Mouse (Mus musculus): ENCODE measurements around the gene Olfr1432. TPM values are rescaled to one million over a fixed set of nuclear protein-coding genes. Genes with fewer than 3 reads are reported as not detected.
"Not testable (repeated sequence)": the region's sequence is repeated elsewhere in the genome, so short reads cannot be mapped to it uniquely, and the experiment has no call there.

The Olfr1432 gene
- polyA plus RNA-seq (2015; fragmentation: Nextera tagmentation; extraction: Ambion mirVana), result not detected in 2 replicates

- not testable (repeated sequence) for H3K36me3 ChIP-seq; H3K4me2 ChIP-seq; H3K4me3 ChIP-seq; H3K9me3 ChIP-seq; H3K27me3 ChIP-seq; ATAC-seq (ENCODE audit: low FRiP score); H3K9ac ChIP-seq; H3K4me1 ChIP-seq (replicated peaks); H3K27ac ChIP-seq
Measured at GRCm38 (mm10) chr19:12232496-12232895, at the start of gene Olfr1432. Gene Olfr1432 (minus strand): TSS chr19:12232596.

GRCm38 (mm10) chr19:12279554-12279953 lies 47.2 kb upstream of the Olfr1432 start, which contains the start of gene Olfr1434:
Gene Olfr1434 (plus strand): TSS chr19:12279854.
- H3K9ac ChIP-seq, result no peak within 1 kb of the TSS
- no peaks in the 10 kb centered on the region for H3K9me3 ChIP-seq
- 86% methylated on average over 2 of the region's 2 CpGs for WGBS
- ATAC-seq (ENCODE audit: low FRiP score), result no peak
- H3K4me2 ChIP-seq, result no peak within 1 kb of the TSS
- H3K4me3 ChIP-seq, result no peak within 1 kb of the TSS
- no peaks in the 10 kb centered on the region for H3K36me3 ChIP-seq
- H3K27ac ChIP-seq, result no peak within 1 kb of the TSS
- H3K4me1 ChIP-seq (replicated peaks), result no peaks in the 10 kb centered on the region
- no peaks in the 10 kb centered on the region for H3K27me3 ChIP-seq

- Histone ChIP-seq H3K4me3 (no peak within 1 kb of the TSS), H3K4me2 (no peak within 1 kb of the TSS), H3K36me3 (no peaks in the 10 kb centered on the region), H3K27ac (no peak within 1 kb of the TSS), H3K9me3 (no peaks in the 10 kb centered on the region), H3K4me1 (replicated peaks) (no peaks in the 10 kb centered on the region), H3K27me3 (no peaks in the 10 kb centered on the region), H3K9ac (no peak within 1 kb of the TSS)
- ATAC-seq (ENCODE audit: low FRiP score), result no peak
- WGBS, result 74% methylated on average over 1 of the region's 1 CpGs
Measured at GRCm38 (mm10) chr19:12260732-12261131, 28.3 kb upstream of the Olfr1432 start, which contains the start of gene Olfr235. Gene Olfr235 (plus strand): TSS chr19:12261032.

- H3K4me1 ChIP-seq (replicated peaks), result no peaks in the 10 kb centered on the region
- no peaks in the 10 kb centered on the region for H3K27me3 ChIP-seq
- WGBS, result 73% methylated on average over 1 of the region's 1 CpGs
- H3K9me3 ChIP-seq, result no peaks in the 10 kb centered on the region
- no peak within 1 kb of the TSS for H3K9ac ChIP-seq
- no peak within 1 kb of the TSS for H3K4me3 ChIP-seq
- no peak within 1 kb of the TSS for H3K27ac ChIP-seq
- no peak for ATAC-seq (ENCODE audit: low FRiP score)
- no peaks in the 10 kb centered on the region for H3K36me3 ChIP-seq
- no peak within 1 kb of the TSS for H3K4me2 ChIP-seq
Measured at GRCm38 (mm10) chr19:12241559-12241958, 9.2 kb upstream of the Olfr1432 start, which contains the start of gene Olfr262. Gene Olfr262 (minus strand): TSS chr19:12241659.

- H3K4me3 ChIP-seq, result no peak within 1 kb of the TSS
- H3K36me3 ChIP-seq, result no peaks in the 10 kb centered on the region
- 87% methylated on average over 1 of the region's 1 CpGs for WGBS
- ATAC-seq (ENCODE audit: low FRiP score), result no peak
- H3K4me1 ChIP-seq (replicated peaks), result no peaks in the 10 kb centered on the region
- no peak within 1 kb of the TSS for H3K9ac ChIP-seq
- no peaks in the 10 kb centered on the region for H3K9me3 ChIP-seq
- H3K27me3 ChIP-seq, result no peaks in the 10 kb centered on the region
- no peak within 1 kb of the TSS for H3K27ac ChIP-seq
- no peak within 1 kb of the TSS for H3K4me2 ChIP-seq
Measured at GRCm38 (mm10) chr19:12200334-12200733, 32.1 kb downstream of the Olfr1432 start, which contains the start of gene Olfr1431. Gene Olfr1431 (plus strand): TSS chr19:12200634.

- WGBS, result 84% methylated on average over 4 of the region's 4 CpGs
- not testable (repeated sequence) for H3K4me1 ChIP-seq (replicated peaks); H3K9me3 ChIP-seq; ATAC-seq (ENCODE audit: low FRiP score); H3K4me3 ChIP-seq; H3K36me3 ChIP-seq; H3K27me3 ChIP-seq; H3K4me2 ChIP-seq; H3K9ac ChIP-seq; H3K27ac ChIP-seq
Measured at GRCm38 (mm10) chr19:12199076-12199475, 33.3 kb downstream of the Olfr1432 start.

Other genes starting within 250 kb of the Olfr1432 start
- not detected in 2 replicates for gene Olfr1423, start 191.3 kb downstream of the Olfr1432 start, polyA plus RNA-seq (2015; fragmentation: Nextera tagmentation; extraction: Ambion mirVana)
- gene Olfr1424, start 169.9 kb downstream of the Olfr1432 start, polyA plus RNA-seq (2015; fragmentation: Nextera tagmentation; extraction: Ambion mirVana), result not detected in 2 replicates
- gene Olfr1425, start 154.9 kb downstream of the Olfr1432 start, polyA plus RNA-seq (2015; fragmentation: Nextera tagmentation; extraction: Ambion mirVana), result not detected in 2 replicates
- gene Olfr1426, start 140.6 kb downstream of the Olfr1432 start, polyA plus RNA-seq (2015; fragmentation: Nextera tagmentation; extraction: Ambion mirVana), result not detected in 2 replicates
- gene Olfr1427, start 129.3 kb downstream of the Olfr1432 start, polyA plus RNA-seq (2015; fragmentation: Nextera tagmentation; extraction: Ambion mirVana), result not detected in 2 replicates
- not detected in 2 replicates for gene Olfr1428, start 116.7 kb downstream of the Olfr1432 start, polyA plus RNA-seq (2015; fragmentation: Nextera tagmentation; extraction: Ambion mirVana)
- not detected in 2 replicates for gene Olfr76, start 109.4 kb downstream of the Olfr1432 start, polyA plus RNA-seq (2015; fragmentation: Nextera tagmentation; extraction: Ambion mirVana)
- not detected in 2 replicates for gene Olfr1555-ps1, start 62.5 kb downstream of the Olfr1432 start, polyA plus RNA-seq (2015; fragmentation: Nextera tagmentation; extraction: Ambion mirVana)
- not detected in 2 replicates for gene Olfr1431, start 32.0 kb downstream of the Olfr1432 start, polyA plus RNA-seq (2015; fragmentation: Nextera tagmentation; extraction: Ambion mirVana)
- not detected in 2 replicates for gene Olfr262, start 9.1 kb upstream of the Olfr1432 start, polyA plus RNA-seq (2015; fragmentation: Nextera tagmentation; extraction: Ambion mirVana)
- gene Olfr235, start 28.4 kb upstream of the Olfr1432 start, polyA plus RNA-seq (2015; fragmentation: Nextera tagmentation; extraction: Ambion mirVana), result not detected in 2 replicates
- not detected in 2 replicates for gene Olfr1434, start 47.3 kb upstream of the Olfr1432 start, polyA plus RNA-seq (2015; fragmentation: Nextera tagmentation; extraction: Ambion mirVana)
- not detected in 2 replicates for gene Olfr1436, start 66.5 kb upstream of the Olfr1432 start, polyA plus RNA-seq (2015; fragmentation: Nextera tagmentation; extraction: Ambion mirVana)
- gene Olfr1437, start 92.5 kb upstream of the Olfr1432 start, polyA plus RNA-seq (2015; fragmentation: Nextera tagmentation; extraction: Ambion mirVana), result not detected in 2 replicates
- not detected in 2 replicates for gene Olfr1438-ps1, start 103.3 kb upstream of the Olfr1432 start, polyA plus RNA-seq (2015; fragmentation: Nextera tagmentation; extraction: Ambion mirVana)
- not detected in 2 replicates for gene Olfr1440, start 154.7 kb upstream of the Olfr1432 start, polyA plus RNA-seq (2015; fragmentation: Nextera tagmentation; extraction: Ambion mirVana)
- not detected in 2 replicates for gene Olfr1441, start 184.8 kb upstream of the Olfr1432 start, polyA plus RNA-seq (2015; fragmentation: Nextera tagmentation; extraction: Ambion mirVana)
- gene Pfpl, start 195.3 kb upstream of the Olfr1432 start, polyA plus RNA-seq (2015; fragmentation: Nextera tagmentation; extraction: Ambion mirVana), result not detected in 2 replicates
- 0.47 and 0.78 TPM in 2 replicates for gene Mpeg1, start 228.2 kb upstream of the Olfr1432 start, polyA plus RNA-seq (2015; fragmentation: Nextera tagmentation; extraction: Ambion mirVana)

Data from hindbrain, embryonic 13.5 days (tissue).